Mouse (Mus musculus): ENCODE data around the gene Slc25a29.

GRCm38 (mm10) chr12:108850129-108850528, 14.4 kb upstream of the Slc25a29 start:
- TF ChIP-seq POLR2A (IDR thresholded peaks at IDR 0.05; ENCODE audit: low read depth, low read length) (no peak), CTCF (IDR thresholded peaks at IDR 0.05; ENCODE audit: extremely low read depth, insufficient read length, insufficient replicate concordance, low read depth, low read length) (no peak)

Data from small intestine, adult 2 months (tissue).